Mouse (Mus musculus) v-Abl transformed pro-B cells (cell line): ENCODE measurements around the gene Fes.

Experiments used
- in situ Hi-C, 2 experiments: fragments of 400-800 bp; cut with MboI; formaldehyde crosslinking; loops; one replicate each; pipeline ENCODE4 v1.15.1; 2025; ENCODE audit not compliant: unreplicated experiment in 2 of 2

The Fes gene

DNA sequence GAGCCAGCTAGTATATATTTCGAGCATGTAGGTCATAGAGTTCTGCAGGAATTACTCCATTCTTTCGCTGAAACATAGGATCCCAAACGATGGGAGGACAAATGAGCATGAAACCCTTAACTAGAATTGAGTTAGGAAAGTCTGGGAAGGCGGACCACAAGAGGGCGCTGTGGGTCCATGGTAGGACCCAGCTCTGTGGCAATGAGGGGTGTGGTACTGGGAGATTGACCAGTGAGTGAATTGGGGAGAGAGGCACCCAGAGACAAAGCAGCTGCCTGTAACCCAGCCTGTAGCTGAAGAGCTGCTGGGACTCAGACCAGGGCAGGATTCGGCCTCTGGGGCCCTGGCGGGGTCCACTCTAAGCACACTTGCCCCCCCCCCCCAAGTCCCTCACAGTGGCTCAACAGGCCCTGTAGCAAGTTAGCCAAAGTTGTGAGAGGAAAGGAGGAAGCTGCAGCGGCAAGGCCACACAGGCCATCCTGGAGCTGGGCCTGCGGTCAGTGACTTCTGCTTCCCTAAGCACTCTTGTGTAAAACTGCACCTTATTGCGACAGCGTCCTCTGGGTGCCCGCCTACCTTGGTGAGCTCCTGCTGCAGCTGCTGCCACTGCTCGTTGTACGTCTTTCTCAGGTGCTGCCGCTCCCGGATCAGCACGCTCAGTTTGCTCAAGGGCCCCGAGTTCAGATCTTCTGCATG is 1.4 kb downstream of the Fes start:
- in situ Hi-C loops, result loop anchor here (5.0 to 25.0 kb wide), 6 partner anchors 168 to 466 kb away; partner anchors contain the start of gene Crtc3 (in 1 of the 2)

DNA sequence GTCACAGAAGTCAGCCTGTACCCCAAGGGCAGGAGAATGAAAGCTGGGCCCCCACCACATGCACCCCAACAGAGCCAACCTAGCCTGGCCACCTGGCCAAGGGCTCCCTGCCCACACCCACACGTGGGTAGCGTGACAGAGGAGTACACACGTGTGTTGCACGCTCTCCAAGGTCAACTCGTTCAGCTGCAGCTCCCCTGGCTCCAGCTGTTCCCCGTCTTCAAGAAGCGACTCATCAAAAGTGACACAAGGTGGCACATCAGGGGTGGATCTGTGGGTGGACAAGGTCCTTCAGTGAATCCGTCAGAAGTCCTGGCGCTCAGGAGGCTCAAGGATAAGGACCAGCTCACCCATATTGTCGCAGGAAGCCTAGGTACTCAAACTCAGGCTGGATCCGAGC is 4.8 kb downstream of the Fes start:
- in situ Hi-C loops, result loop anchor here (10.0 to 25.0 kb wide), 3 partner anchors 172 to 342 kb away; partner anchors contain the start of gene Crtc3 (in 1 of the 2)

DNA sequence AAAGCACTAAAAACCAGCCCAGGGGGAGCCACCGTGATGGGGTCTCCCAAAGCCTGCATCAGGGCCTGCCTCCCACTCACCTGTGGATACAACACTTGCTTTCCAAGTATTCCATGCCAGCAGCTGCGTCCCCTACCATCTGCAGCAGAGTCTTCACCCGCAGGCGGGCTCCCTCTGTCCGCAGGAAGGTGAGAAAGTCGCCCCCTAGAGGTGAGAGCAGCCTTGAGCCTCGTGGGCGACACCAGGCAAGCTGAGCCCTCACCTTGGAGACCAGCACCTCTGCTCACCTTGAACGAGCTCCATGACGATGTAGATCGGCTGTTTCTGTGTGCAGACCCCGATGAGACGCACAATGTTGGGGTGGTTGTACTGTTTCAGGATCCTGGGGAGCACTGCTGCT is 8.2 kb downstream of the Fes start:
- in situ Hi-C loops, result loop anchor here (5.0 to 25.0 kb wide), 6 partner anchors 37 to 585 kb away; partner anchors contain the start of genes Hddc3 (in 2 of the 2), Mesp1 (in 2 of the 2), Unc45a (in 2 of the 2) and Crtc3 (in 1 of the 2)

DNA sequence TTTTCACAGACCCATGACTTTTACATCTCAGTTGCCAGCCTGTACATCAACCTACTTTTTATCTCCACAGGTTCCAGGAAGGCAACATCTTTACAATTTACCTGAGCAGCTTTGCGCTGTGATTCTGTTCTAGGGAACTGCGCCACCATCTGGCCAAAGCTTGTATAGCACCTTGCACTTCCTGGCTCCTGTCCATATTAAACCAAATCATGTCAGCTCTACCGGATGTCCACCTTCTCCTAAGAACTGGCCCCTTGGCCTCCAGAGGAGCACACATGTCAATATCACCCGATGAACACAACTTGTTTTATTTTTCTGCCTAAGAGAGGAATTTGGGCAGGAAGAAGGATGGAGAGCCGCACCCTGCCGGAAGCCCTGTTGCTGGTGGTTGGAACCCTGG is 10.3 kb downstream of the Fes start:
- in situ Hi-C loops, result loop anchor here (5.0 to 25.0 kb wide), 6 partner anchors 35 to 583 kb away; partner anchors contain the start of genes Hddc3 (in 2 of the 2), Mesp1 (in 2 of the 2), Unc45a (in 2 of the 2) and Crtc3 (in 1 of the 2)

DNA sequence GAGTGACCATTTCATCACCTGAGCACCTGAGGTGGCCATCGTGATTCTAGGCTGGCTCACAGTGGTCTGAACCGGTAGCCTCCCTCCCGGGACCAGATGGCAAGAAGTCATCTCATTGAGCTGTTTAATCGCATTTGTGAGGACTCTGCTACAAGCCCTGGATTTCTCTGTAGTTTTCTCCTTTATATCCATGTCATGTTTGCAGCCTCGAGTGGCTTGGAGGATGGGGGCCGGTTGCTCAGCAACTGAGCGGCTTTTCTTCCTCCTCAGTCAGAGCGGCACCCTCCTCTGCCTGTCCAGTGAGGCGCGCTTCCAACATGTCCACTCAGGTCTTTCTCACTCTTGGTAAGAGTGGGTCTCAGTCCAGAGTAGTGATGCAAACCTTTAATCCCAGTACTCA is 11.6 kb downstream of the Fes start:
- in situ Hi-C loops, result loop anchor here (5.0 to 25.0 kb wide), 6 partner anchors 34 to 581 kb away; partner anchors contain the start of genes Hddc3 (in 2 of the 2), Mesp1 (in 2 of the 2), Unc45a (in 2 of the 2) and Crtc3 (in 1 of the 2)

DNA sequence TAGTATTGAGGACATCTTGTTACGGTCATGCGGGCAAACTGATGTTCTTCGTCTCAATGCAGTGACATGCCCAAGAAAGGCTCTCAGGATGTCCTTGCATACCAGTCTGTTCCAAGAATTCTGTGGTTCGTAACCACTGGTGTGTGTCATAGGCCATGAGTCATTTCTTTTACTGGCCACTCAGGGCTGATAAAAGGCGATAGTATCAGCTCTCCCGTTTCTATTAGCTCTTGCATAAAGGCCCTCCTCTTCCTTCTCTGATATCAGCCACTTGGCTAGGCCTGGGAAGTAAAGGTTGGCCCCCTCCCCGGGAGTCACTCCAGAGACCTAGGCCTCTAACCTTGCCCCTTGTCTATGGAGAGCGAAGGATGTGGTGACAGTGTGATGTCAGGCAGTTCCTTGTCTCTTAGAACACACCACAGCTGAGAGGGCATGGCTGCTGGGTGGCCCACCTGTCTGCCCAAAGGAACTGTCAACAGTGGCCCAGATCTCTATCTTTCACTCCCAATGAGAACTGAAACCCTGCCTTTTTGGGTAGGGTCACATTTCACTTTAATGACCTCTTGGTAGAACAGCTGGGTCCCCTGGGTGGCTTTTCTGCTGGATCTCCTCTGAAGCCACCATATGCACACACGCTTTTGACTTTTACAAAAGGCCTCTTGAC is 12.2 kb downstream of the Fes start:
- in situ Hi-C loops, result loop anchor here (5.0 to 25.0 kb wide), 6 partner anchors 33 to 581 kb away; partner anchors contain the start of genes Hddc3 (in 2 of the 2), Mesp1 (in 2 of the 2), Unc45a (in 2 of the 2) and Crtc3 (in 1 of the 2)

DNA sequence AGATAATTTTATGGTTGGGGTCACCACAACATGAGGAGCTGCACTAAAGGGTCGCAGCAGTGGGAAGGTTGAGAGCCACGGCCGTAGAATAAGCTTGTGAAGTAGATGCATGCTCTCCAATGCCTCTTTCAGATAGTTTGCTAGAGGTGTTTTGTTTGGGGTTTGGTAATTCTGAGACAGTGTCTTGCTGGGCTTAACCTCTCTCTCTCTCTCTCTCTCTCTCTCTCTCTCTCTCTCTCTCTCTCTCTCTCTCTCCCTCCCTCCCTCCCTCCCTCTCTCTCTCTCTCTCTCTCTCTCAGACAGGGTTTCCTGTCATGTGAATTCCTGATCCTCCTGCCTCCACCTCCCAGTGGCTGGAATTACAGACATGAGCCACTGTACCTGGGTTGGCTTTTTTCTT is 13.0 kb downstream of the Fes start:
- in situ Hi-C loops, result loop anchor here (5.0 to 25.0 kb wide), 7 partner anchors 32 to 580 kb away; partner anchors contain the start of genes Hddc3 (in 2 of the 2), Mesp1 (in 2 of the 2), Unc45a (in 2 of the 2) and Crtc3 (in 1 of the 2)

DNA sequence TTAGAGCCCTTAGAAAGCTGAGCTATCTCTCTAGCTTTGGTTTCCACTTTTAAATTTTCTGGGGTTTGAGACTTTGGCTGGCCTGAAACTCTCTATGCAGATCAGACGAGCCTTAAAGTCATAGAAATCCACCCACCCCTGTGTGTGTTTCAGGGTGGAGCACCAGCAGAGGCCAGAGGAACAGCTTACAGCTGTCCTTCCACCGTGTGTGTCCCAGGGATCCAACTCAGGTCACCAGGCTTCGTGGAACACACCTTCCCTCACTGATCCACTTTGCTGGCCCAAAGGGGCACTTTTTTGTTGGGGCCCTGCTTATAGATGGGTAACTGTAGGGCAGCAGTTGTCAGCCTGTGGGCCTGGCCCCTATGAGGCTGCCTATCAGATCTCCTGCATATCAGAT is 13.5 kb downstream of the Fes start:
- in situ Hi-C loops, result loop anchor here (5.0 to 10.0 kb wide), 3 partner anchors 362 to 579 kb away; partner anchors contain the start of gene Mesp1 (in 2 of the 2)

DNA sequence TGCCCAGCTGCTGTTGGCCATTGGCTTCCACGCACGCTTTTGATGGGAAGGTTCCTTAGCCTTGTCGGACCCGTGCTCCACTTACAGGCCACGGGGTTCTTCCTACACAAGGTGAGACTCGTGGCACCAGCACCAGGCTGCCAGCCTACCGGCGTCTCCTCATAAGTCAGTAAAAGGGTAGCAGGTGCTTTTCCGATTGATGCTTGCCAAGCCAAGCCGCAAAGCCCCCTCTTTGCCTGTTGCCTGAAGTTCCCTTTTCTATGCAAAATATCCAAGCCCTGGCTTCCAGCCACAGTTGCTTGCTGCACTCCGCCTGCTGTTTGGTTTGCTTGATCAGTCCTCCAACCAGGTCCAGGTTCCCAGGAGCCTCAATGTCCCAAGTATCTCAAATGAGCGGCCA is 13.9 kb downstream of the Fes start:
- in situ Hi-C loops, result loop anchor here (5.0 to 10.0 kb wide), 3 partner anchors 362 to 579 kb away; partner anchors contain the start of gene Mesp1 (in 2 of the 2)

DNA sequence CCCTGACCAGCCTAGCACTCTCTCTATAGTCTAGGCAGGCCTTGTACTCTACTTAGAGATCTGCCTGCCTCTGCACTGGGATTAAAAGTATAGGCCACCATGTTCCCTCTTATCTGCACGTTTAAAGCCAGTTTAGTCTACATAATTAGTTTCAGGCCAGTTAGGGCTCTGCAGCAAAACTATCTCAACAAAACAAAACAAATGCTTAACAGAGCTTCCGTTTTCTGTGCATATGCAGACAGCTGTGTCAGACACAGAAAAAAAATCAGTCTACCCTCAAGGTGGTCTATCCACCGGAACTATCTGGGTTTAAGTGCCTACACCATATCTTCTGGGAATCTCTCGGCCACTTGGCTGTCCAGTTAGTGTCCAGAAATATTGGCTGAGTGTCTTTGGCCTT is 14.4 kb downstream of the Fes start:
- in situ Hi-C loops, result loop anchor here (5.0 to 10.0 kb wide), 3 partner anchors 361 to 579 kb away; partner anchors contain the start of gene Mesp1 (in 2 of the 2)

DNA sequence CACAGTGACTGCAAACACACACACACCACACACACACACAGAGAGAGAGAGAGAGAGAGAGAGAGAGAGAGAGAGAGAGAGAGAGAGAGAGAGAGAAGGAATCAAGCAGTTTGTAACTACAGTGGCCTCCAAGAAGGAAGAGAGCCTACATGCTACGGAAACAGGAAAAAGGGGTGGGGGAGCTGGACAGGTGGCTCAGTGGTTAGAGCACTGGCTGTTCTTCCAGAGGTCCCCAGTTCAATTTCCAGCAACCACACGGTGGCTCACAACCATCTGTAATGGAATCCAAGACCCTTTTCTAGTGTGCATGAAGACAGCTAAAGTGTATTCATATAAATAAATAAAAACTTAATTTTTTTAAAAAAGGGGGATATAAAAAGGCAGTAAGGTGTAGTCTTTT is 15.1 kb downstream of the Fes start:
- in situ Hi-C loops, result loop anchor here (5.0 to 10.0 kb wide), 3 partner anchors 360 to 578 kb away; partner anchors contain the start of gene Mesp1 (in 2 of the 2)

DNA sequence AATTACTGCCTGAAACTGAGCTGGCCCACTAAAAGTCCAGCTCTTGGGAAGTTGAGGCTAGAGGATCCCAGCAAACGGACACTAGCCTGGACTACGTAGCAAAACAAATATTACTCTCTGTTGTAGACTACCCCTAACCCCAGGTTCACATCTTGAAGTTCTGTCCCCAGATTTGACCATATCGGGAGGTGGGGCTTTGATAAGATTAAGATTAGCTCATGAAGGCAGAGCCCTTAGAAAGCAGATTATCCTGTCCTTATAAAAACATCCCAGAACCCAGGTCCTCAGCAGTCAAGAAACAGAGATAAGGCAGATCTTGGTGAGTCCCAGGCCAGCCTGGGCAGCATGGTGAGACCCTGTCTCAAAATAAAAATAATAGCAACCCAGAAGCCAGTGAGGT is 15.6 kb downstream of the Fes start:
- in situ Hi-C loops, result loop anchor here (5.0 to 10.0 kb wide), 3 partner anchors 360 to 577 kb away; partner anchors contain the start of gene Mesp1 (in 2 of the 2)

DNA sequence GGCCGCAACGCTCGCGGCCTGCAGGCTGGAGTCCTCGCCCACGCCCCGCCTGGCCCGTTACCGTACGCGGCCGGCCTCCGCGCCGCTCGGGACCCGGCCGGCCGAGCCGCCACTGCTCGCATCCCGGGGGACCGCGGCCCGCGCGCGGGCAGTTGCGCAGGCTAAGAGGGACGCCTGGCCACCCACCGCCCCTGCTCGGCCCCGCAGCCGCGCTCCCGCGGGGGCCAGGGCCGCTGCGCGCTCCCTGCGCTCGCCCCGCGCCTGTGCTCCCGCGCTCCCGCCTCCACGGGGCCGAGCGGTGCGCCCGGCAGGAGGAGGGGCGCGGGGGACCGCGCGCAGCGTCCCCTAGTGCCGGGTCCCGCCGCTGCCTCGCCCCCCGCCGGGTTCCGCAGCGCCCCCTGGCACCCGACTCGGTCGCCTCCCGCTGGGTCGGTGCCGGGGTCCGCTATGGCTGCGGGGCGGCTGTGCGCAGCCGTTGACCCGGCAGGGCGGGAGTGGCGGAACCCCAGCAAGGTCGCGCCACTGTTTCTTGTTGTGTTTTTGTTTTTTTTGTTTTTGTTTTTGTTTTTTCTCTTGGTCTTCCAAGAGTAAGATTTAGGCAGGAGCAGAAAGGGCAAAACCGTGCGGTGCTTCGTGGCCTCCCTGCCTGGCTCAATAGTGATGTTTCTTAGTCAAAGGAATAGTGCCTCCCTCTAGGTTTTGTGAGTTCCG is 16.6 kb downstream of the Fes start, which contains the start of gene Man2a2:
TSS of gene Man2a2 (minus strand) at position 335 of the 711 bp plus-strand sequence.
- in situ Hi-C loops, result loop anchor here (5.0 to 10.0 kb wide), 3 partner anchors 359 to 576 kb away; partner anchors contain the start of gene Mesp1 (in 2 of the 2)

DNA sequence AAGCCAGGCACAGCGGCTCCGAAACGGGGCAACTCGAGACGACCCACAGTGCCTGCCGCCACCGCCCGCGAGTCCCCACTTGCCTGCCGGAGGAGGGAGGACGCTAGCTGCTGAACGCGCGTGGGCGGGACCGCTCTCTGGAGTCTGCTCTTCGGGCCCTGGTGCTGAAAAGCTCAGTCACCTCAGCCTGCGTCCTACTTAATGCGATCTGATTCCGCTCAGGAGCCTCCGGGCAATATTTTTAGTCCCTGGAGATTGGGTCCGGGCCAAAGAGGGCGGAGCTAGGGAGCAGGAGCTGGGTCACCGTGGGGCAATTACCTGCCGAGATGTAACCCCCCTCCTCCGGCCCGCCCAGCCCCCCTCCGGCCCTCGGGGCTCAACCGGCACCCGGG is 17.1 kb downstream of the Fes start:
- in situ Hi-C loops, result loop anchor here (5.0 to 10.0 kb wide), 3 partner anchors 358 to 576 kb away; partner anchors contain the start of gene Mesp1 (in 2 of the 2)

DNA sequence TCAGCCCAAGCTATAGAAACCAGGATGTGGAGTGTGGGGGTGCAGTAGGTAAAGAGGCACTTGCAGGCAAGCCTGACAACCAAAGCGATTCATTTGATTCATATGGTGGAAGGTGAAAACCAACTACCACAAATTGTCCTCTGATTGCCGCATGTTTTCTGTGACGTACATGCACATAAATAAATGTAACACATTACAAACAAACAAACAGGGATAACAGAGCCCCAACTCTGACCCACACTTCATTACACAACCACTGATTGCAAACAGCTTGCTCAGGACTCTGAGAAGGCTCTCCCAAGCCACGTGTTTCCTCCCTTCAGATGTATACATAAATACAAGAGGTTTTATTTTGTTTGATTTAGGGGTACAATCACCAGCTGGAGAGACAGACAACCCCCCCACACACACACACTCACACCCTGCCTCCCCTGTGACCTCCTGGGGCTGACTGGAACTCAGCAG is 17.7 kb downstream of the Fes start:
- in situ Hi-C loops, result loop anchor here (5.0 to 10.0 kb wide), 3 partner anchors 358 to 575 kb away; partner anchors contain the start of gene Mesp1 (in 2 of the 2)

DNA sequence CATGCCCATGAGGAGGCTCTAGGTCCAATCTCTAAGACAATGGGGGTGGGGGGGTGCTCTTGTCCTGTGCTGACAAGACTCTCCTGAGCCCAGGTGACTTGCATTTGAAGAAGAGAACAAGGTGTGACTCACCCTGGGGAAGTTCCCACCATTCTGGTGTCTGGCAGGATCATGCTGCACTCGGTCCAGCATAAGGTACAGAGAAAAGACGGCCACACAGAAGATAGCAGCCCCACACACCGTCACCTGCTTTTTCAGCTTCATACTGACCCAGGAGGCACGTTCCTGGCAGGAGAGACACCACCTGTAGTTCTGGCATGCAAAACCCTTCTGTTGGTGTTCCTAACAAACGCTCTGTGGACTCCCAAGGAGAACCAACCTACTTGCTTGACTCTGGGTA is 18.3 kb downstream of the Fes start:
- in situ Hi-C loops, result no loop called here

DNA sequence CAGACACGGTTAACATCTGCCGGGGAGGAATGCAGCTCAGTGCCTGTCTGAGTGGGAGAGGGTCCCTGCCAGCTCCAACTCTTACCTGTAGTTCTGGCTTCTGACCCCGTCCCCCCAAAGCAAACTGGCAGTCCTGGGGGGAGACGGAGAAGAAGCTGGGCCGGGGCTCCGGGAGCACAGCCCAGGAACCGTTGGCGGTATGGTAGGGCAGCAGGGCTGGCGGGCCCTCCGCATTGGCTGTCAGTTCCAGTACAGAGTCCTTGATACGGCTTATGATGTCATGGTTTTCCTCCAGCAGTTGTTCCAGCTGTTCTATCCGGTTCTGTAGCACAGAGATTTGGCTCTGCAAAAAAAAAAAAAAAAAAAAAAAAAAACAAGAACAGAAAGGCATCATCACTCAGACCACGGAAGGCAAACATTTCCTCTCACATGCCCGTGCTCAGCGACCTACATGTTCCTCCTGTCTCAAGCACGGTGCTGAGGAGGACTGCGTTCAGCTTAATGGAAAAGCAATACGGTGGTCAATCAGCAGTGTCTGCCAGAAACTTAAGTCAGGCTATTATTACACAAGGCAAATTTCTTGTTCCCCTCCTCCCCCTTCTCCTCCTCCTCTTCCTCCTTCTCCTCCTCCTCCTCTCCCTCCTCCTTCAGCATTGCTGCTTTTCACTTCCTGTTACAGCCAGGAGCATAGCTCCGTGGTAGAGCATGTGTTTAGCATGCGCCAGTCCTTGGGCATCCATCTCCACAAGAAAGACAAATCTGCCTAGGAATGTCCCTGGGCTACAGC is 18.9 kb downstream of the Fes start:
- in situ Hi-C loops, result no loop called here

DNA sequence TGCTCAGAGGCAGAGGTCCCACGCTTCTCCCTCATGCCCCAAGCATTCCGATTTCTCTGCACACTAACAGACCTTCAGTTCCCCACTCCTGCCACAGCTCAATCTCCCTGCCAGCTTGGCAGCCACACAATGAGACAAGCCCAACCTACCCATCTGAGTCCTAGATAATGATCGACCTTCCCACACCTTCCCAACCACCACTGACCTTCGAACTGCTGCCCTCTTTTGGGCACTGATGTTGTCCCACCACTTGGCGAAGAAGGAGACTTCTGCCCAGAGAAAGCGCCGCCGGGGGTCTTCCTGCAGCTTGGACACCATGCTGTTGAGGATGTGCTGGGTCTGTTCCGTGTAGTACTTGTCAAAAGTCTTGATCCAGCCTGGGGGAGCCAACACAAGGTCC is 19.7 kb downstream of the Fes start:
- in situ Hi-C loops, result no loop called here

DNA sequence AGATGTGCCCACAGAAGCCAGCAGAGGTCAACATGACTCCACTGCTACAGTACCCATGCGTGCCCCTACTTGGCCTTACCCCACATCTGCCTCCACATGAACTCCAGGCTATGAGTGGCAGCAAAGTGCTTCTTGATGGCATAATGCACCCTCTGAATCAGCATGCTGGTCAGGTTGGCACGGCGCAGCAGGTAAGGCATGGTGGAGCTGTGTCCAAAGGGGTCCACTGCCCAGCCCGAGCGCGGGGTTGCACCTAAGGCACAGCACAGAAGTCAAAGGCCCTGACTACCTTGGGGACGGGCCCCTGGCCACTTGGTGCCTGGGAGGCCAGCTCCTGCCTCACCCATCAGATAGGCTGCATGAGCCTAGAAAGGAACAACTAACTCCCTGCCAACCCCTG is 20.5 kb downstream of the Fes start:
- in situ Hi-C loops, result no loop called here
